Mouse (Mus musculus): Measurements from ENCODE around the gene Tmem183a. TPM values are rescaled to one million over a fixed set of nuclear protein-coding genes. Genes with fewer than 3 reads are reported as not detected.

The Tmem183a gene
- total and polyA plus RNA-seq, 3 experiments = 41.5 to 73.6 (median 61.1) TPM

GRCm38 (mm10) chr1:134315181-134315580, 46.6 kb downstream of the Tmem183a start:
- Histone ChIP-seq H3K4me3 (replicated peaks in 1 of 3; ENCODE audit: low read depth in 2 of 3, low read length in 2 of 3, poor library complexity in 1 of 3) (no peak overlapping the region), H3K27ac (ENCODE audit: insufficient read depth, low read depth) (no peak overlapping the region), H3K4me1 (ENCODE audit: control insufficient read depth in 1 of 2, insufficient read depth in 2 of 2) (peaks cover 0 to 12% of the 10 kb centered on the region in 2 experiments; a peak in 1 of 4 replicates), H3K4me2 (ENCODE audit: insufficient read depth, low read depth, poor library complexity, severe bottlenecking) (no peak overlapping the region), H3K79me2 (replicated peaks; ENCODE audit: control insufficient read depth, extremely low read depth, insufficient read depth, poor library complexity, severe bottlenecking) (no peaks in the 10 kb centered on the region), H3K9me3 (replicated peaks; ENCODE audit: low read length) (no peaks in the 10 kb centered on the region), H3K9ac (ENCODE audit: insufficient read depth, low read depth) (no peak overlapping the region), H3K27me3 (replicated peaks) (no peaks in the 10 kb centered on the region), H3K36me3 (replicated peaks in 1 of 2; ENCODE audit: control insufficient read depth in 1 of 2, insufficient read depth in 1 of 2, low read length in 1 of 2) (peaks cover 0 to 3% of the 10 kb centered on the region in 2 experiments)
- DNase-seq (ENCODE audit: extremely low read depth) = no peak
- in situ Hi-C loops (cut with MboI; ENCODE audit: low pct_ligation_motif_present, low pct_unique_long_range_greater_than_20kb, low sequenced_read_pairs) (loop anchor here (25.0 kb wide), 1 partner anchor 403 kb away; the partner anchor contains the start of genes Optc and Prelp), dilution Hi-C loops (cut with MboI; ENCODE audit: extremely low pct_ligation_motif_present, extremely low pct_unique_long_range_greater_than_20kb, low sequenced_read_pairs) (no loop called here)
- TF ChIP-seq IRF4 (IDR thresholded peaks at IDR 0.05; ENCODE audit: low read depth, low read length) (no peak), TBP (conservative IDR thresholded peaks at IDR 0.05; ENCODE audit: low read depth, low read length) (no peak), CHD2 (IDR thresholded peaks at IDR 0.05; ENCODE audit: low read length) (no peak), JUN (IDR thresholded peaks at IDR 0.05; ENCODE audit: insufficient read depth, low read depth, low read length) (no peak), TCF12 (IDR thresholded peaks at IDR 0.05; ENCODE audit: low read depth, low read length) (no peak), ZMIZ1 (IDR thresholded peaks at IDR 0.05; ENCODE audit: low read depth, low read length) (no peak), MAFK (IDR thresholded peaks at IDR 0.05; ENCODE audit: insufficient replicate concordance, low read length) (no peak), MAX (IDR thresholded peaks at IDR 0.05; ENCODE audit: low read length) (no peak), MAZ (IDR thresholded peaks at IDR 0.05; ENCODE audit: low read depth, low read length) (no peak), BHLHE40 (IDR thresholded peaks at IDR 0.05; ENCODE audit: low read depth, low read length) (no peak), NRF1 (IDR thresholded peaks at IDR 0.05; ENCODE audit: low read depth, low read length) (no peak), ELF1 (IDR thresholded peaks at IDR 0.05; ENCODE audit: low read depth, low read length) (no peak), ETS1 (conservative IDR thresholded peaks at IDR 0.05; ENCODE audit: low read depth, low read length) (no peak), SIN3A (IDR thresholded peaks at IDR 0.05; ENCODE audit: low read length) (no peak)

- no peak overlapping the region for H3K27ac ChIP-seq (ENCODE audit: insufficient read depth, low read depth)
- DNase-seq (ENCODE audit: extremely low read depth) = no peak
- H3K9me3 ChIP-seq (replicated peaks; ENCODE audit: low read length) = no peaks in the 10 kb centered on the region
- no peak overlapping the region for H3K4me3 ChIP-seq (replicated peaks in 1 of 3; ENCODE audit: low read depth in 2 of 3, low read length in 2 of 3, poor library complexity in 1 of 3)
- no peak overlapping the region for H3K9ac ChIP-seq (ENCODE audit: insufficient read depth, low read depth)
- TF ChIP-seq MYC (IDR thresholded peaks at IDR 0.05; ENCODE audit: low read depth, low read length) (no peak), USF1 (IDR thresholded peaks at IDR 0.05; ENCODE audit: low read depth, low read length) (no peak), ZC3H11A (IDR thresholded peaks at IDR 0.05; ENCODE audit: low read depth, low read length) (no peak), MAFK (IDR thresholded peaks at IDR 0.05; ENCODE audit: insufficient replicate concordance, low read length) (no peak), ZMIZ1 (IDR thresholded peaks at IDR 0.05; ENCODE audit: low read depth, low read length) (no peak), EP300 (IDR thresholded peaks at IDR 0.05; ENCODE audit: low read length) (no peak), MXI1 (IDR thresholded peaks at IDR 0.05; ENCODE audit: low read depth, low read length) (no peak), CHD2 (IDR thresholded peaks at IDR 0.05; ENCODE audit: low read length) (no peak), MAX (IDR thresholded peaks at IDR 0.05; ENCODE audit: low read length) (no peak), POLR2AphosphoS2 (IDR thresholded peaks at IDR 0.05; ENCODE audit: low read depth, low read length) (no peak), E2F4 (IDR thresholded peaks at IDR 0.05; ENCODE audit: insufficient replicate concordance, low read depth, low read length) (no peak), SMC3 (IDR thresholded peaks at IDR 0.05; ENCODE audit: low read depth, low read length) (no peak), TCF12 (IDR thresholded peaks at IDR 0.05; ENCODE audit: low read depth, low read length) (no peak), POLR2A (IDR thresholded peaks at IDR 0.05; ENCODE audit: low read depth, low read length) (no peak), IRF4 (IDR thresholded peaks at IDR 0.05; ENCODE audit: low read depth, low read length) (no peak), PAX5 (IDR thresholded peaks at IDR 0.05; ENCODE audit: low read length) (no peak), RCOR1 (conservative IDR thresholded peaks at IDR 0.05; ENCODE audit: low read depth, low read length) (no peak)
- peaks cover 0 to 3% of the 10 kb centered on the region in 2 experiments for H3K36me3 ChIP-seq (replicated peaks in 1 of 2; ENCODE audit: control insufficient read depth in 1 of 2, insufficient read depth in 1 of 2, low read length in 1 of 2)
- dilution Hi-C loops (cut with MboI; ENCODE audit: extremely low pct_ligation_motif_present, extremely low pct_unique_long_range_greater_than_20kb, low sequenced_read_pairs) (no loop called here), in situ Hi-C loops (cut with MboI; ENCODE audit: low pct_ligation_motif_present, low pct_unique_long_range_greater_than_20kb, low sequenced_read_pairs) (loop anchor here (25.0 kb wide), 1 partner anchor 399 kb away; the partner anchor contains the start of genes Optc and Prelp)
- no peaks in the 10 kb centered on the region for H3K27me3 ChIP-seq (replicated peaks)
- H3K79me2 ChIP-seq (replicated peaks; ENCODE audit: control insufficient read depth, extremely low read depth, insufficient read depth, poor library complexity, severe bottlenecking) = no peaks in the 10 kb centered on the region
- no peak overlapping the region for H3K4me2 ChIP-seq (ENCODE audit: insufficient read depth, low read depth, poor library complexity, severe bottlenecking)
- H3K4me1 ChIP-seq (ENCODE audit: control insufficient read depth in 1 of 2, insufficient read depth in 2 of 2) = peaks cover 0 to 16% of the 10 kb centered on the region in 2 experiments; a peak in 2 of 4 replicates
These were observed 50.0 kb downstream of the Tmem183a start for GRCm38 (mm10) chr1:134311760-134312159.

Data from CH12.LX (cell line).